Mouse (Mus musculus): ENCODE measurements around the gene A330070K13Rik. TPM values are rescaled to one million over a fixed set of nuclear protein-coding genes. Genes with fewer than 3 reads are reported as not detected.

A330070K13Rik gene
- polyA plus RNA-seq (2012; fragmentation: generic; extraction: Trizol): not detected

GRCm38 (mm10) chr5:130384222-130384912 is at the start of gene A330070K13Rik:
Gene A330070K13Rik (minus strand): TSS chr5:130384631.

GRCm38 (mm10) chr5:130369237-130369636 is 15.2 kb downstream of the A330070K13Rik start, which contains the start of gene Caln1:
Gene Caln1 (plus strand): TSS chr5:130369455.

Other genes with a start within 250 kb of the A330070K13Rik start
- gene Kctd7, start 239.8 kb downstream of the A330070K13Rik start, polyA plus RNA-seq (2012; fragmentation: generic; extraction: Trizol): 1 to 10 TPM in 1 of 2 experiments, under 1 TPM in 1; 0.36 to 4.6 TPM
- gene Rabgef1, start 212.8 kb downstream of the A330070K13Rik start, polyA plus RNA-seq (2012; fragmentation: generic; extraction: Trizol): 10 to 100 TPM in 1 of 2 experiments, 1 to 10 TPM in 1; 1.7 to 13.0 TPM
- 10 to 100 TPM; 14.9 to 21.0 TPM for gene Tmem248, start 167.6 kb downstream of the A330070K13Rik start, polyA plus RNA-seq (2012; fragmentation: generic; extraction: Trizol)
- 10 to 100 TPM; 10.9 to 29.7 TPM for gene Sbds, start 129.1 kb downstream of the A330070K13Rik start, polyA plus RNA-seq (2012; fragmentation: generic; extraction: Trizol)
- 10 to 100 TPM; 13.8 to 19.3 TPM for gene Tyw1, start 129.0 kb downstream of the A330070K13Rik start, polyA plus RNA-seq (2012; fragmentation: generic; extraction: Trizol)
- gene Caln1, start 15.2 kb downstream of the A330070K13Rik start, polyA plus RNA-seq (2012; fragmentation: generic; extraction: Trizol): under 1 TPM; 0.05 to 0.20 TPM